Mouse (Mus musculus): ENCODE measurements at regions not wholly inside any gene's neighbourhood (a gene's known extent, or its start where the extent isn't known, plus 50 kb on each side); places are given as distances from the start of the nearest gene placed in this dataset.
A peak's percentile ranks its signal among the peaks of the same experiment; 100 is the strongest.
"Not testable (repeated sequence)": the region's sequence is repeated elsewhere in the genome, so short reads cannot be mapped to it uniquely, and the experiment has no call there.

DNA sequence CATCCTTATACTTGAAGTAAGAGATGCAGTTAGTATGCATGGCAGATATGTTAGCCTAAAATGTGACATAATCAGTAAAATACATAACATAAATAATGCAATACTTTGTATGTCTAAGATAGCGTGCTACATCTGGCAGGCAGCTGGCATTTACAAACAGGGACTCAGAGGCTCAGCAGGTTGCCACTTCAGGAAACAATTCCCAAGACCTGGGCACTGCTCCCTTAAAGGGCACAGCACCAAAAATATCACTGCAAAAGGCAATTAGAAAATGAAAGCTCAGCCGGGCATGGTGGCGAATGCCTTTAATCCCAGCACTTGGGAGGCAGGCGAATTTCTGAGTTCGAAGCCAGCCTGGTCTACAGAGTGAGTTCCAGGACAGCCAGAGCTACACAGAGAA is 544.0 kb downstream of the Zfp704 start:
- DNase-seq (ENCODE audit: low spot score in 2 of 2): no peak

DNA sequence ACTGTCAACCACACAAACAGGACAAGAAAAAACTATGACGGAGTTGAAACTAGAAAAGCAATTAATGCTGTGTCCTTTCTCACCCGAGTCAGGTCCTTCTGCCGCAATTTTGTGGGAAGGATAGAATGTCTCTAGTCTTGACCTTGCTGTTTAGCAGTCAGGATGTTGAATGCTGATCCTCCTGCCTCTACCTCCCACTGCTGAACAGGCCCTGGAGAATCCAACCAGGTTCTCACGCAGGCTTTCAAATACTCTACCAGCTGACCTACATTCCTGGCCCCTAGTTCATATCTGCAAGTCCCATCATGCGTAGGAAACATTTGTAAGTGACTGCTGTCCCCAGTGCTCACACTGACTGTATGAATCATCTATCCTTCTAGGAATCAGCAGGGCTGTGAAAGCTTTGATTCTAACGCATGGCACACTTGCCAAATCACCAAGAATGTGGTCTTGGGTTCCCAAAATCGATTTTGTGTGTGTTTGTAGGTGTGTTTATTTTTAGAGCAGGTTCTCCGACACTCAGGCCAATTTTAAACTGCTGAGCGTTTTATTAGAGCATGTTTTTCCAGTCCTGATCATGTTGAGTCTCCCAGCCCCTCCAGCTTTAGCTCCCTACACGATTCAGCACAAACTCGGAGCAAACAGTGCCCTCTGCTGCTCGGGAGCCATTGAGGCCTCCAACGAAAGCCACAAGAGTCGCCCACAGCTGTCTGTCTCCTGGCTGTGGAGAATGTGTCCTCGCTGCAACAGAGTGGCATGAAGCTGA is 545.4 kb downstream of the Zfp704 start:
- peak in 1 of 2 experiments; percentile 29 for DNase-seq (ENCODE audit: low spot score in 2 of 2)

- no peak for DNase-seq (ENCODE audit: low spot score in 2 of 2)
These were observed 546.2 kb downstream of the Zfp704 start for GRCm38 (mm10) chr3:9063662-9064061.

GRCm38 (mm10) chr3:9061396-9061795 is 548.5 kb downstream of the Zfp704 start:
- no peak for DNase-seq (ENCODE audit: low spot score in 2 of 2)

DNA sequence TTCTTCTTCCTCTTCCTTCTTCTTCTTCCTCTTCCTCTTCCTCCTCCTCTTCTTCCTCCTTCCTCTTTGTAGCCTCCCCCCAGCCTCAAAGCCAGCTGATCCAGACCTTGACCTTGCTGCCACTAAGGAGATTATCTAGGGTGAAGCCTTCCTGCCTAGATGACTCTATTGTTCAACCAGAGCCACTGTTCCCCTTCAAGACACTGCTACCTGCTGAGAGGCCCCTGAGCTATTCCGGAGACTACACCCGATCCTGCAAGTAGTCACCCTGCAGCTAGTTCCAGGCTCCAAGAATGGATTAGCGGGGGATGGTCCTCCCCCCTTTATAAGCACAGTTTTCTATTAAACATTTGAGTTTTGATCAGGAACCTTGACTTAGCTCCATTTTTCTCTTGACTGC is 552.2 kb downstream of the Zfp704 start:
- DNase-seq (ENCODE audit: low spot score in 2 of 2): not testable (repeated sequence)

DNA sequence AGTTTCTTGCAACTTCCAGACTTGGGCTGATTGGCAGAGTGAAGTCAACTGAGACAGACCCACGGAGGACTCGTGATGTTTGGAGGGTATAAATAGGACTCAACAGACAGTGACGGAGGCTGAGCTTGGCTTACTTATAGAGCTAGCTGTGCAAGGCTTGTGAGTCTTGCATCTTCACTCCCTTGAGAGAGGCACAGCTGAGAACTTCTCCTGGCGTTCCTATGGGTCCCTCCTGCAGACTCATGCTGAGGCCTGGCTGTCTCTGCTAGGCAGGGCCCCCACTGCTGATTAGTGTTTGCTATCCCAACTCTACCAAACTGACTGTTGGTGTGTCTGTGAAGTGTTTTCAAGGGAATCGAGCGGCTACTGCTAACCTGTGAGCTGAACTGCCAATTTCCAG is 553.0 kb downstream of the Zfp704 start:
- DNase-seq (ENCODE audit: low spot score in 2 of 2): no peak

GRCm38 (mm10) chr3:9055780-9056179 is 554.1 kb downstream of the Zfp704 start:
- no peak for DNase-seq (ENCODE audit: low spot score in 2 of 2)

All from spleen, postnatal 4 days (tissue).